Mouse (Mus musculus) bone marrow, adult 2 months (tissue): ENCODE measurements around the gene Tmem41b.

Source experiments
- CTCF ChIP-seq: fragments of 200-500 bp; IDR thresholded peaks from 2 replicates; pipeline ENCODE4 v1.5.1; 2011; ENCODE audit warnings: low read length, control low read depth; ENCODE audit not compliant: control insufficient read depth, insufficient read depth
- POLR2A ChIP-seq: fragments of 200-500 bp; IDR thresholded peaks from 2 replicates; pipeline ENCODE4 v1.6.1; 2011; ENCODE audit warnings: low read depth, mild to moderate bottlenecking, control low read depth, low read length, borderline replicate concordance; ENCODE audit not compliant: control insufficient read depth

- TF ChIP-seq POLR2A (no peak), CTCF (no peak)
Observed at GRCm38 (mm10) chr7:109967805-109968579, 18.7 kb downstream of the Tmem41b start.
